Mouse (Mus musculus): ENCODE results near the gene Scai.

- TF ChIP-seq CTCF (IDR thresholded peaks at IDR 0.05; ENCODE audit: extremely low read depth, insufficient read depth, insufficient read length, insufficient replicate concordance), result no peak
- TF ChIP-seq POLR2A (IDR thresholded peaks at IDR 0.05; ENCODE audit: low read depth, low read length), result no peak
Observed at GRCm38 (mm10) chr2:39048515-39048914, 142.0 kb downstream of the Scai start.

Data from spleen, adult 2 months (tissue).